Mouse (Mus musculus) C2C12 (cell line): ENCODE results near the gene Gm49711.

ENCODE experiments used
- CEBPB ChIP-seq: IDR thresholded peaks from one replicate; pipeline ENCODE4 v1.6.1; 2011; ENCODE audit warnings: low read depth, mild to moderate bottlenecking, control low read depth, moderate library complexity
- CTCF ChIP-seq: IDR thresholded peaks from one replicate; pipeline ENCODE4 v1.5.1; 2011; ENCODE audit not compliant: control insufficient read depth, insufficient read depth, insufficient read length
- MAX ChIP-seq: IDR thresholded peaks from one replicate; pipeline ENCODE4 v1.6.1; 2011; ENCODE audit warnings: mild to moderate bottlenecking, control low read depth
- MYOD1 ChIP-seq: IDR thresholded peaks from one replicate; pipeline ENCODE4 v1.6.1; 2011; ENCODE audit warnings: low read depth; ENCODE audit not compliant: control insufficient read depth, insufficient read length
- MYOG ChIP-seq: IDR thresholded peaks from one replicate; pipeline ENCODE4 v1.6.1; 2011; ENCODE audit not compliant: control insufficient read depth, insufficient read length; ENCODE audit errors: extremely low read depth
- USF1 ChIP-seq: IDR thresholded peaks from one replicate; pipeline ENCODE4 v1.6.1; 2011; ENCODE audit warnings: low read depth, mild to moderate bottlenecking, control low read depth, moderate library complexity

DNA sequence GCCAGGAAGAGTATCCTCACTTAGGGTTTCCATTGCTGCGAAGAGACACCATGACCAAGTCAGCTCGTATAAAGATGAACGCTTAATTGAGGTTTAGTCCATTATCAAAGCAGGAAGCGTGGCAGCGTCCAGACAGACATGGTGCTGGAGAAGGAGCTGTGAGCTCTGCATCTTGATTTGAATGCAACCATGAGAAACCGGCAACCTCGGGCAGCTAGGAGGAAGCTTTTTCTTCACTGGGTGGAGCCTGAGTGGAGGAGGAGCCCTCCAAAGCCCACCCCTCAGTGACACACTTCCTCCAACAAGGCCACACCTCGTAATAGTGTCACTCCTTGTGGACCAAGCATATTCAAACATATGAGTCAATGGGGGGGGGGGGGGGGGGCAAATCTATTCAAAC is 71.7 kb downstream of the Gm49711 start:
- TF ChIP-seq CTCF (no peak), MYOD1 (no peak), MYOG (no peak), CEBPB (no peak), USF1 (no peak), MAX (no peak)
